Mouse (Mus musculus): ENCODE data around the gene B4galt4. TPM values are rescaled to one million over a fixed set of nuclear protein-coding genes. Genes with fewer than 3 reads are reported as not detected.
A peak's percentile ranks its signal among the peaks of the same experiment; 100 is the strongest.

B4galt4 gene
- polyA plus RNA-seq, 1 experiment from 2014 or later = 39.1 TPM

GRCm38 (mm10) chr16:38730921-38731320 is 11.1 kb upstream of the B4galt4 start:
- no peaks in the 10 kb centered on the region for H3K27me3 ChIP-seq
- no peak overlapping the region for H3K27ac ChIP-seq (replicated peaks)
- H3K9ac ChIP-seq = no peak overlapping the region
- no peak for ATAC-seq (ENCODE audit: low FRiP score, low read depth)
- no peak overlapping the region for H3K4me2 ChIP-seq
- H3K36me3 ChIP-seq = no peaks in the 10 kb centered on the region
- no peaks in the 10 kb centered on the region for H3K4me1 ChIP-seq (replicated peaks)
- no peak overlapping the region for H3K4me3 ChIP-seq
- H3K9me3 ChIP-seq = no peaks in the 10 kb centered on the region
- WGBS = 60% methylated on average over 8 of the region's 8 CpGs

DNA sequence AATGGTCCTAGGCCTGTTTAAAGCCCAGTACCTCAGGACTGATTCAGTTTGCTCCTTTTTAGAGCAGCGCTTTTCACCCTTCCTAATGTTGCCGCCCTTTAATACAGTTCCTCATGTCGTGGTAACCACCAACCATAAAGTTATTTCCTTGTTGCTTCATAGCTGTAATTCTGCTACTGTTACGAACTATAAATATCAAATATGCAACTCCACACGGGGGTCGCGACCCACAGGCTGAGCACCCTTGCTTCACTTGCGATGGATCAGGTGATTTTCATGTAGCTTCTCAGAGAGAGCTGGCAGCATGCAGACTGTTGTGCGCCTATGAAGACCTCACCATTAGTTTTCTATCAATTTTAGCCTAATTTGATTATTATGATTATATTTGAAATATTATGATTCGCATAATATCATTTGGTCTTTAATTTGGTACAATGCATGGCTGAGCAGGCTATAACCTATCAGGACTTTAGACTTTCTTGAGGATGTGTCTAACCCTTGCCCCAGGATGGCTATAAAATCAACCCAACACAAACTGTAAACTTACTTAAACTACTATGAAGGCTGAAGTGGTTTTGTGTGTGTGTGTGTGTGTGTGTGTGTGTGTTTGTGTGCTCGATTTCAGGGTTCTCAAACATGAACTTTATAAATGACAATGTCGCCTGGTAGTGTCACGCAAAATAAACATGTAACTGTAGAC is 710 bp upstream of the B4galt4 start:
- H3K36me3 ChIP-seq = no peaks in the 10 kb centered on the region
- no peak for ATAC-seq (ENCODE audit: low FRiP score, low read depth)
- peak overlapping the region; percentile 96 for H3K9ac ChIP-seq
- peaks cover 16% of the 10 kb centered on the region for H3K4me1 ChIP-seq (replicated peaks)
- whole genome bisulfite sequencing = 83% methylated on average over 13 of the region's 13 CpGs
- H3K4me2 ChIP-seq = peak overlapping the region; percentile 95
- no peaks in the 10 kb centered on the region for H3K27me3 ChIP-seq
- peak overlapping the region; percentile 93 for H3K4me3 ChIP-seq
- peak overlapping the region; percentile 89 for H3K27ac ChIP-seq (replicated peaks)
- H3K9me3 ChIP-seq = no peaks in the 10 kb centered on the region

DNA sequence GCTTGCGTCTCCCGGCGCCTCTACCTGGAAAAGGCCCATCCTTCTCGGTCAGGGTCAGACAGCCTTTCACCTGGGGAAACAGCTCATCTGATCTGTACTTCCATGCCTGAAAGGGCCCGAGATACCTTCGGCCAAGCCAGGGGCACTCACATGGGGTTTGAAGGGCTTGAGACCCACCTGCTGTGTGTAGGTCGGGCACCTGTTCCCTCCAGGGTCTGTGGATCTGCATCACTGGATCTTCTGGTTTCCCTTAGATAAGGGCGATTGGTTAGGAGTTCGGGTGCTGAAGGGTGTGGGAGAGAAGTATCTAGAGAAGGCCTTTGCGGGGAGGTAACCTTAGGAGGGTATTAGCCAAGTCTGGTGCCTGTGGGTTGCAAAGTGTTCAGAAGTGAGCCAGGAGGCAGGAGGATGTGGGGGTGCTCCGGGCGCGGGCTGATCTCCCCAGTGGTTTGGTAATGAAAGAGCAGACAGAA is 631 bp downstream of the B4galt4 start:
- peak; percentile 74 for ATAC-seq (ENCODE audit: low FRiP score, low read depth)
- under 1% methylated on average over 13 of the region's 13 CpGs for WGBS
- peaks cover 16% of the 10 kb centered on the region for H3K4me1 ChIP-seq (replicated peaks)

GRCm38 (mm10) chr16:38743941-38744673 is 2.0 kb downstream of the B4galt4 start:
- Histone ChIP-seq H3K9me3 (no peaks in the 10 kb centered on the region), H3K4me3 (no peak overlapping the region), H3K4me2 (no peak overlapping the region), H3K36me3 (no peaks in the 10 kb centered on the region), H3K27ac (replicated peaks) (no peak overlapping the region), H3K4me1 (replicated peaks) (peaks cover 16% of the 10 kb centered on the region), H3K9ac (no peak overlapping the region), H3K27me3 (no peaks in the 10 kb centered on the region)
- 85% methylated on average over 10 of the region's 10 CpGs for WGBS
- ATAC-seq (ENCODE audit: low FRiP score, low read depth) = no peak

More for the DNA sequence above, 631 bp downstream of the B4galt4 start:
- Histone ChIP-seq H3K9me3 (no peaks in the 10 kb centered on the region), H3K4me2 (peak overlapping the region; percentile 95), H3K4me3 (peak overlapping the region; percentile 93), H3K36me3 (no peaks in the 10 kb centered on the region), H3K27me3 (no peaks in the 10 kb centered on the region), H3K27ac (replicated peaks) (peak overlapping the region; percentile 89), H3K9ac (peak overlapping the region; percentile 96)

DNA sequence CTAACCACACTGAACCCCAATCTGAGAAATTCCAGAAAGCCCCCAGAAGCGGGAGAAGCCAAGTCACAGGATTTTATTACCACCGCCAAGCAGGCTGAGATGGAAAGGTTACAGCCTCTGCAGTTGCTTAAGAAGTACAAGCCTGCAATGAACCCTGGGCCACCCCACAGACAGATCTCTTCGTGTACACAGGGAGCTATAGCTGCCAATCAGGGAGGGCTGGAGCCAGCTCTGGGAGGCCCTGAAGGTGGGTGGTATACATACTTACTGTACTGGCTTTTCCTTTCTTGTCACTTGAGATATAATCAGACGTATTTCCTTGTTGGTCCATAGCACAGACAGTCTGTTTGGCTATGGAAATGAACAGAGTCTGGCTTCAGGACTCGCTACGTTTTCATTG is 8.7 kb downstream of the B4galt4 start:
- no peak for ATAC-seq (ENCODE audit: low FRiP score, low read depth)
- Histone ChIP-seq H3K9ac (no peak overlapping the region), H3K4me2 (no peak overlapping the region), H3K36me3 (peaks cover 10% of the 10 kb centered on the region; the same call in 1 of the 2 replicates), H3K4me3 (no peak overlapping the region), H3K27me3 (no peaks in the 10 kb centered on the region), H3K27ac (replicated peaks) (no peak overlapping the region), H3K4me1 (replicated peaks) (0 out of 2 replicates have a peak, but pooled peaks cover 4% of the 10 kb centered on the region), H3K9me3 (no peaks in the 10 kb centered on the region)
- WGBS = 90% methylated on average over 6 of the region's 6 CpGs

DNA sequence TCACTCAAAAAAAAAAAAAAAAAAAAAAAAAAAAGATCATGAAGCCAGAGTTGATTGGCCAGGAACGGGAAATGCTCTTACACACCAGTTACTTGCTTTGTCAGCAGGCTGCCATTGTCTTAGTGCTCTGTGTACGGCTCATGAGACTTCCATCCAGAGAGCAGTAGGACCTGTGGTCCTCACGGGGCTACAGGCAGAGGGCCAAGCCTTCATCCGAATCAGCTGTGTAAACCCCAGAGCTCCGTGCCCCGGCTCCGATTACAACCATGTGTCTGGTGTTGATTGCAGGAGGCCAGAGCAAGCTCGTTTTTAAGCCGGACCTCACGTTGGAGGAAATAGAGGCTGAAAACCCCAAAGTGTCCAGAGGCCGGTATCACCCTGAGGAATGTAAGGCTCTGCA is 11.6 kb downstream of the B4galt4 start:
- 75% methylated on average over 11 of the region's 11 CpGs for whole genome bisulfite sequencing
- no peak overlapping the region for H3K4me2 ChIP-seq
- 0 out of 2 replicates have a peak, but pooled peaks cover 4% of the 10 kb centered on the region for H3K4me1 ChIP-seq (replicated peaks)
- ATAC-seq (ENCODE audit: low FRiP score, low read depth) = no peak
- no peaks in the 10 kb centered on the region for H3K9me3 ChIP-seq
- no peak overlapping the region for H3K4me3 ChIP-seq
- peaks cover 27% of the 10 kb centered on the region for H3K36me3 ChIP-seq
- H3K9ac ChIP-seq = no peak overlapping the region
- H3K27me3 ChIP-seq = no peaks in the 10 kb centered on the region
- no peak overlapping the region for H3K27ac ChIP-seq (replicated peaks)

- 0 out of 2 replicates have a peak overlapping the region, but pooled peaks have one; percentile 25 for H3K27ac ChIP-seq (replicated peaks)
- no peak overlapping the region for H3K4me2 ChIP-seq
- no peaks in the 10 kb centered on the region for H3K27me3 ChIP-seq
- 0 out of 2 replicates have a peak, but pooled peaks cover 4% of the 10 kb centered on the region for H3K4me1 ChIP-seq (replicated peaks)
- WGBS = 87% methylated on average over 7 of the region's 7 CpGs
- no peak overlapping the region for H3K4me3 ChIP-seq
- peaks cover 32% of the 10 kb centered on the region for H3K36me3 ChIP-seq
- no peak overlapping the region for H3K9ac ChIP-seq
- ATAC-seq (ENCODE audit: low FRiP score, low read depth) = no peak
- no peaks in the 10 kb centered on the region for H3K9me3 ChIP-seq
These were observed 13.6 kb downstream of the B4galt4 start for GRCm38 (mm10) chr16:38755452-38756176.

- Histone ChIP-seq H3K27ac (replicated peaks) (0 out of 2 replicates have a peak overlapping the region, but pooled peaks have one; percentile 25), H3K27me3 (no peaks in the 10 kb centered on the region), H3K4me2 (no peak overlapping the region), H3K9me3 (no peaks in the 10 kb centered on the region), H3K4me3 (no peak overlapping the region), H3K9ac (no peak overlapping the region), H3K4me1 (replicated peaks) (0 out of 2 replicates have a peak, but pooled peaks cover 4% of the 10 kb centered on the region), H3K36me3 (peaks cover 34% of the 10 kb centered on the region)
- ATAC-seq (ENCODE audit: low FRiP score, low read depth) = no peak
- 57% methylated on average over 5 of the region's 5 CpGs for WGBS
These were observed 14.1 kb downstream of the B4galt4 start for GRCm38 (mm10) chr16:38756177-38756503.

DNA sequence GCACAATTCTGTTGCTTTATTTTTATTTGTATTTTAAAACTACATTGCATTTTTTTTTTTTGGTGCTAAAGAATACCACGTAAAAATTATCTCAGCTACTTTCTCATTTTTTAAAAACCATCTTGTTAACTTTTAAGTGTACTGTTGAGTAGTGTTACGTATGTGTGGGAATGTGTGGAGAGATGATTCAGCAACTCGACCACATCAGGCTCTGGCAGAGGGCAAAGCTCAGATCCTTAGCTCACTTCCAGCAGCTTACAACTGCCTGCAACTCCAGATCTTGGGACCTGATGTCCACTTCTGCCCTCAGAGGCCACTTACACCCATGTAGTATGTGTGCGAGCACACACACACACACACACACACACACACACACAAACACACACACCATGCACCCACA is 14.5 kb downstream of the B4galt4 start:
- no peak overlapping the region for H3K4me2 ChIP-seq

GRCm38 (mm10) chr16:38757626-38758025 is 15.6 kb downstream of the B4galt4 start:
- ATAC-seq (ENCODE audit: low FRiP score, low read depth) = no peak
- Histone ChIP-seq H3K4me2 (no peak overlapping the region), H3K27ac (replicated peaks) (no peak overlapping the region), H3K27me3 (no peaks in the 10 kb centered on the region), H3K4me1 (replicated peaks) (0 out of 2 replicates have a peak, but pooled peaks cover 4% of the 10 kb centered on the region), H3K9me3 (no peaks in the 10 kb centered on the region), H3K9ac (no peak overlapping the region), H3K36me3 (peaks cover 34% of the 10 kb centered on the region), H3K4me3 (no peak overlapping the region)
- WGBS = 96% methylated on average over 19 of the region's 19 CpGs

More for the DNA sequence above, 14.5 kb downstream of the B4galt4 start:
- Histone ChIP-seq H3K27me3 (no peaks in the 10 kb centered on the region), H3K4me3 (no peak overlapping the region), H3K36me3 (peaks cover 34% of the 10 kb centered on the region), H3K9me3 (no peaks in the 10 kb centered on the region), H3K27ac (replicated peaks) (no peak overlapping the region), H3K4me1 (replicated peaks) (0 out of 2 replicates have a peak, but pooled peaks cover 4% of the 10 kb centered on the region), H3K9ac (no peak overlapping the region)
- WGBS = 86% methylated on average over 4 of the region's 4 CpGs
- no peak for ATAC-seq (ENCODE audit: low FRiP score, low read depth)

DNA sequence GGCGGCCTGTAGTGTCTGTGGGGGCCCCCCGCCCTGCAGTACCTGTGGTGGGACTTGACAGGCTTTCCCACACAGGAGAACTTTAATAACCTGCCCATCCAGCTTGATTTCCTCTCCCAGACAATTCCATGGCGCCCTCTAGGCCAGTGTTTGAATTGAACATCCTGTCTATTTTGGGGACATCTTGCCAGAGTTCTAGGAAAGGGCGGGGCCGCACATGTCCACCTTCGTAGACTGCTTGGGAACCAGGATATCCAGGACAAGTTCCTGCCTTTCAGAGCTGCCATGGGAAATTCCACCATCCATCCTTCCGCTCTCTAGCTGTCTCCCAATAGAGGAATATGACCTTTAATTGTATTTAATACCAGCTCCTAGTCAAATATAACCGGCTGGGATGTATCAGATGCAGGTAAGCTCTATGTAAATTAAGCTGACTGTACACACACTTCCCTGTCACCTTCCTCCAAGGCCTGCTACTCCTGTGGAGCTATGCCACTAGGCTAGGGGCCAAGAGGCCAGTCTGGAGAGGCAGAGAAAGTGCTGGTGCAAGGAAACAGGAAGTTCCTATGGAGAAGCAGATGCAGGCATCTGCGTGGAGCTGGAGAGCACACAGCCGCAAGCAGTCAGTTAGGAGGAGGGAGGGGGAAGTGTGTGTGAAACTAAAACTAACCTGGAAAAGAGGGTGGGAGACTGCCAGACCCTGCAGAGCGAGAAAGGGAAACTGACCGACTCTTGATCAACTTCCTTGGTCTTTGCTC is 16.2 kb downstream of the B4galt4 start:
- Histone ChIP-seq H3K27me3 (no peaks in the 10 kb centered on the region), H3K4me1 (replicated peaks) (no peaks in the 10 kb centered on the region), H3K36me3 (peaks cover 30% of the 10 kb centered on the region), H3K27ac (replicated peaks) (no peak overlapping the region), H3K9me3 (no peaks in the 10 kb centered on the region), H3K4me2 (no peak overlapping the region), H3K9ac (no peak overlapping the region), H3K4me3 (no peak overlapping the region)
- ATAC-seq (ENCODE audit: low FRiP score, low read depth) = no peak
- WGBS = 91% methylated on average over 12 of the region's 12 CpGs
